In genomic region chr12:93705956-93706355, GRCm38 (mm10) we compare ENCODE assay signal across 16 mouse cellular contexts.
DNase-seq lines count a peak whose midpoint lies in the region; TF ChIP-seq lines count a peak whose summit lies in the region.
"Had no signal": no experiment of that assay in that cellular context is flagged by ENCODE, and none has a peak within 500 bp of the region (broad histone marks: within the 10 kb centered on the region; RNA-seq: fewer than 3 reads in every experiment).

No protein-coding gene starts in this region.

- no peaks in the 10 kb centered on the region for H3K9me3 ChIP-seq in embryonic facial prominence, embryonic 10.5 days
- H3K9me3 ChIP-seq: embryonic facial prominence, embryonic 15.5 days; forebrain, embryonic 10.5 days; heart, embryonic 12.5 days; hindbrain, embryonic 10.5 days; hindbrain, embryonic 15.5 days had no signal

- H3K79me2 ChIP-seq in liver, adult 2 months (ENCODE audit: control insufficient read depth, insufficient read depth, low read length) = no peaks in the 10 kb centered on the region

- TF ChIP-seq POLR2A in liver, adult 2 months (IDR thresholded peaks at IDR 0.05; ENCODE audit: extremely low read depth, insufficient read depth, low read length) = no peak

- DNase-seq in liver, adult 2 months (ENCODE audit: extremely low read depth, low read depth, low spot score) = peak; percentile 4
- no peak for DNase-seq in liver
- peak; percentile 9 for DNase-seq in cerebellum, adult 9-10 months
- peak; percentile 5 to 36 for DNase-seq in cerebellum, postnatal 25 days
- DNase-seq in layer of hippocampus, adult 11-12 months (ENCODE audit: low spot score) = no peak
- DNase-seq in embryonic facial prominence, embryonic 10.5 days (ENCODE audit: low spot score) = no peak
- DNase-seq: adrenal gland, adult 2 months; adrenal gland, postnatal 25 days; gastrocnemius, adult 2 months; gastrocnemius, postnatal 25 days had no signal

- H3K27me3 ChIP-seq in liver, adult 2 months (ENCODE audit: control insufficient read depth, insufficient read depth, low read length) = no peaks in the 10 kb centered on the region
- no peaks in the 10 kb centered on the region for H3K27me3 ChIP-seq in embryonic facial prominence, embryonic 10.5 days (replicated peaks; ENCODE audit: low read depth, poor library complexity, severe bottlenecking)
- H3K27me3 ChIP-seq: embryonic facial prominence, embryonic 15.5 days; heart, embryonic 12.5 days; hindbrain, embryonic 15.5 days had no signal

- no peak overlapping the region for H3K9ac ChIP-seq in liver, adult 2 months (ENCODE audit: low read depth, low read length)
- H3K9ac ChIP-seq: embryonic facial prominence, embryonic 15.5 days; heart, embryonic 12.5 days; hindbrain, embryonic 15.5 days had no signal

- TF ChIP-seq CTCF in liver, adult 2 months (IDR thresholded peaks at IDR 0.05; ENCODE audit: low read depth, low read length) = no peak

- 36% methylated on average over 1 of the region's 1 CpGs for WGBS in liver, adult 2 months
- WGBS in embryonic facial prominence, embryonic 10.5 days = 76% methylated on average over 1 of the region's 1 CpGs

- H3K27ac ChIP-seq in liver, adult 2 months (replicated peaks; ENCODE audit: insufficient read depth, low read depth, low read length) = no peak overlapping the region
- no peak overlapping the region for H3K27ac ChIP-seq in embryonic facial prominence, embryonic 10.5 days (replicated peaks)
- H3K27ac ChIP-seq: embryonic facial prominence, embryonic 15.5 days; forebrain, embryonic 10.5 days; gastrocnemius, adult 2 months; hindbrain, embryonic 10.5 days; hindbrain, embryonic 15.5 days had no signal

- no peak overlapping the region for H3K4me3 ChIP-seq in liver, adult 2 months (ENCODE audit: insufficient read depth, low read depth, low read length)
- no peak overlapping the region for H3K4me3 ChIP-seq in embryonic facial prominence, embryonic 10.5 days
- H3K4me3 ChIP-seq: embryonic facial prominence, embryonic 15.5 days; erythroblast, embryonic 14.5 days; forebrain, embryonic 10.5 days; gastrocnemius, adult 2 months; heart, embryonic 12.5 days; hindbrain, embryonic 10.5 days; hindbrain, embryonic 15.5 days had no signal

- H3K36me3 ChIP-seq in liver, adult 2 months (ENCODE audit: control insufficient read depth, insufficient read depth, low read length) = no peaks in the 10 kb centered on the region
- no peaks in the 10 kb centered on the region for H3K36me3 ChIP-seq in embryonic facial prominence, embryonic 10.5 days (replicated peaks)
- H3K36me3 ChIP-seq: embryonic facial prominence, embryonic 15.5 days; forebrain, embryonic 10.5 days; heart, embryonic 12.5 days; hindbrain, embryonic 10.5 days; hindbrain, embryonic 15.5 days had no signal

- no peaks in the 10 kb centered on the region for H3K4me1 ChIP-seq in liver, adult 2 months (ENCODE audit: control insufficient read depth, insufficient read depth, low read length)
- H3K4me1 ChIP-seq in embryonic facial prominence, embryonic 10.5 days = no peaks in the 10 kb centered on the region
- H3K4me1 ChIP-seq: embryonic facial prominence, embryonic 15.5 days; forebrain, embryonic 10.5 days; heart, embryonic 12.5 days; hindbrain, embryonic 10.5 days; hindbrain, embryonic 15.5 days had no signal

Comparison
In these comparisons a context has a peak if more than half of its experiments do, and no peak if none do; other contexts are left out.
1. DNase-seq: peak in liver, adult 2 months (single experiment), cerebellum, adult 9-10 months (single experiment) and cerebellum, postnatal 25 days (2 of 2); none in liver (single experiment), layer of hippocampus, adult 11-12 months (single experiment) and embryonic facial prominence, embryonic 10.5 days (single experiment).